Mouse (Mus musculus) embryonic facial prominence, embryonic 13.5 days (tissue): ENCODE results near the gene Mrps15. TPM values are rescaled to one million over a fixed set of nuclear protein-coding genes. Genes with fewer than 3 reads are reported as not detected.
A peak's percentile ranks its signal among the peaks of the same experiment; 100 is the strongest.

Experiments used
- ATAC-seq: fragments of 200-750 bp; cut with Nextera tagmentation; 2 replicates; pipeline ENCODE4 v1.8.0; 2017; ENCODE audit warnings: low read depth; ENCODE audit not compliant: insufficient number of reproducible peaks, insufficient read depth, low FRiP score, low TSS enrichment
- H3K27ac ChIP-seq: fragments of 300-500 bp; sonication (generic); 2 replicates; pipeline ENCODE4 v1.5.1; 2015; ENCODE audit warnings: moderate library complexity, mild to moderate bottlenecking, inconsistent platforms
- H3K27me3 ChIP-seq: fragments of 300-500 bp; sonication (generic); 2 replicates; pipeline ENCODE4 v1.6.1; 2015; ENCODE audit warnings: mild to moderate bottlenecking, inconsistent platforms
- H3K36me3 ChIP-seq: fragments of 300-500 bp; sonication (generic); 2 replicates; pipeline ENCODE4 v1.6.1; 2015; ENCODE audit warnings: mild to moderate bottlenecking, inconsistent platforms
- H3K4me1 ChIP-seq: fragments of 300-500 bp; sonication (generic); 2 replicates; pipeline ENCODE4 v1.6.1; 2015; ENCODE audit warnings: inconsistent platforms
- H3K4me2 ChIP-seq: fragments of 300-500 bp; sonication (generic); 2 replicates; pipeline ENCODE4 v1.6.1; 2015; ENCODE audit warnings: moderate library complexity, mild to moderate bottlenecking, inconsistent platforms
- H3K4me3 ChIP-seq: fragments of 300-500 bp; sonication (generic); 2 replicates; pipeline ENCODE4 v1.5.1; 2015; ENCODE audit warnings: mild to moderate bottlenecking, inconsistent platforms
- H3K9ac ChIP-seq: fragments of 300-500 bp; sonication (generic); 2 replicates; pipeline ENCODE4 v1.6.1; 2015; ENCODE audit warnings: mild to moderate bottlenecking, inconsistent platforms
- H3K9me3 ChIP-seq: fragments of 300-500 bp; sonication (generic); 2 replicates; pipeline ENCODE4 v1.6.1; 2016; ENCODE audit warnings: inconsistent platforms
- WGBS: fragments of 180-500 bp; shearing (Covaris S2); methylation state at CpG from one replicate; pipeline ENCODE4 v1.1.7; 2015; ENCODE audit warnings: mixed read lengths; 5-methylcytosine and 5-hydroxymethylcytosine counted together
- polyA plus RNA-seq: library from polyadenylated mRNA; unstranded; fragments of >200 nt; fragmentation: Nextera tagmentation; extraction: Ambion mirVana; gene quantifications from 2 replicates; pipeline ENCODE4 v1.2.1, GENCODE M21; 2015

Gene Mrps15
- polyA plus RNA-seq, 1 experiment from 2014 or later: 162 TPM

DNA sequence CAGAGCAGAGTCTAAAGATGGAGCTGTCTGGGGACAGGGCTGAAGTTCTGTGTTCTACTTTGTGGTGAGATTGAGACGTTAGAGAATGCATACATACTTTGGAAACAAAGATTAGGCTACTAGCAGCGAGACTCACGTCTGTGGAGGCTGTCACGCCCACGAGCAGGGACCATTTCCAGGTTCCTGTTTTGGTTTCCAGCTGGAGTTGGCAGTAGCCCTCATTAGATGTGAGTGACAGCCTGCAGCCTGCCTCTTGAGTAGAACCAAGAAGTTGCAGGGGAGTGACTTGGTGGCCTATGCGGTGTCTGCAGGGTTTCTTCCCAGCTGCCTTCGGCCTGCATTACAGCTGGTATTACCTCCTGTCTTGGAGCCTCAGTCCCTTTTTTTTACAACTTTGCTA lies 4.9 kb downstream of the Mrps15 start:
- 85% methylated on average over 7 of the region's 7 CpGs for WGBS
- Histone ChIP-seq H3K9ac (no peak overlapping the region), H3K27ac (no peak overlapping the region), H3K9me3 (no peaks in the 10 kb centered on the region), H3K4me2 (no peak overlapping the region), H3K4me3 (no peak overlapping the region), H3K36me3 (peaks cover 70% of the 10 kb centered on the region), H3K27me3 (no peaks in the 10 kb centered on the region), H3K4me1 (peaks cover 16% of the 10 kb centered on the region)
- no peak for ATAC-seq

DNA sequence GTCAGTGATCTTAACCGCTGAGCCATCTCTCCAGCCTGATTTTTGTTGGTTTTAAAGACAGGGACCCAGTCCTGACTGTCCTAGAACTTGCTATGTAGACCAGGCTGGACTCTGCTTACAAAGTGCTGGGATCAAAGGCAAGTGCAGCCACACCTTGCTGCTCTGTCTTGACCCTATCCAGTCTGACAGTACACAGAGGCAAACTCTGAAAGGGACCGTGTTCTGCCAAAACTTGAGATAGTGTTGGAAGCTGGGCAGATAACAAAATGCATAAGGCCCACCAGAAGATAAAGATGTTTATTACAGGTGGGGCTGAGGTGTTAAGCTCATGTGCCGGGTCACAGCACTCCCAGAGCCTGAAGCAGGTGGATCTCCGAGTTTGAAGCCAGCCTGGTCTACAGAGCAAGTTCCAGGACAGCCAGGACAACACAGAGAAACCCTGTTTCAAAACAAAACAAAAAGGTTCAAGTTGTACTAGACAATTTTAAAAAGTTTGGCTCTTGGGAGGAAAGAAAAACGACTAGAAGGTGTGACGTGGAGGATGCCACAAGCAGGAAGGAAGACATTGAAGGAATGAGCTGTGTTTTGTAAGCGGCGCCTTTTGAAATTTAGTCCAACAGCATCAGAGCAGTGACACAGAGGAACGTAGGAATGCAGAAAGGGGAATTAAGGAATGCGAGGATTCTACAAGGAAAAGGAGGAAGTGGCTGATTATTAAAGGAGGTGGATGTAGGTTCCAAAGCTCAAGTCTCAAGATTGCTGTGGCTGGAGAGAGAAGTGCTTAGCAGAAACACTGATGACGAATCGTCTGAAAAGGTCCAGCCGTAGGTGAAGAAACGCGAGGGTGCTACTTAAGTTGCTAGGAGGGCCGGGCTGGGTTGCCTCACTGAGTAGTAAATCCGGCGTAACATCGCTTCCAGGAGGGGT lies 10.7 kb downstream of the Mrps15 start:
- Histone ChIP-seq H3K4me2 (peak overlapping the region; percentile 86), H3K27ac (peak overlapping the region; percentile 39; the same call in 1 of the 2 replicates), H3K9ac (peak overlapping the region; percentile 78), H3K27me3 (no peaks in the 10 kb centered on the region), H3K36me3 (peaks cover 37% of the 10 kb centered on the region), H3K9me3 (no peaks in the 10 kb centered on the region), H3K4me1 (peaks cover 18% of the 10 kb centered on the region), H3K4me3 (peak overlapping the region; percentile 69)
- ATAC-seq: no peak
- WGBS: 14% methylated on average over 19 of the region's 19 CpGs

DNA sequence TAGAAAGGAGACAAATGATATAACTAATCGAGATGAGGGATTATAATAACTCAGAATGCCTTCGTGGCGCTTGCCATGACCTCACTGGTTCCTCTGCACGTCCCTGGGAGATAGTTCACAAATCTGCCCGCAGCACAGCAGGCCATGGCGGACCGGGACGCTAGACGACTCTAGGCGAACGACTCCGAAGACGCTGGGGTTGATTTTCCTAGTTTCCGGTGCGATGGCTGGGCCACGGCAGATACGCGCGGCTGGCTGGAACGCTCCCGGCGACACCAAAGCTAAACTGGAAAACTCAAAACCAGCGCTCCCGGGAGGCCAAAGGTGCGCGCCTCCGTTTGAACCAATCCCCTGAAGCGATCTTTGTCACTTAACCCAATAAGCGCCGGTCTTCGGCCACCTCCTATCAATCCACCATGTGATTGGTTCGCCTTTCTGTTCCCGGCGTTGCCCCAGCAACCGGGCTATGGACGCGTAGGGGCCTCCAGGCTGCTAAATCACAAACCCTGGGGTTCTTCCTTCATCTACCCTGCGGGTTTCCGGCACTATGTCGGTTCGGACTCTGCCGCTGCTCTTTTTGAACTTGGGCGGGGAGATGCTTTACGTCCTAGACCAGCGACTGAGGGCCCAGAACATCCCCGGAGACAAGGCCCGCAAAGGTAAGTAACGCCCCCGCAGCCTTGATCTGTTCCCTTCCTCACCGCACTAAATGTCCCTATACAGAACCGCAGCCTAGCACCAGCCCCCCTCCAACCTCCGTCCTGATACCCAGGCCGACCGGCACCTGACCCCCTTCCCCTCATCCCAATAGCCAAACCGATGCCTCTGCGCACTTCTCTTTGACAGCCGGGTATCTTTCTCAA lies 11.6 kb downstream of the Mrps15 start, which contains the start of gene Oscp1:
Gene Oscp1 (plus strand): TSS at position 432 of the 863 bp plus-strand sequence.
- H3K36me3 ChIP-seq: peaks cover 30% of the 10 kb centered on the region
- under 1% methylated on average over 57 of the region's 57 CpGs for WGBS
- peak within 1 kb of the TSS; percentile 69 for H3K4me3 ChIP-seq
- peak within 1 kb of the TSS; percentile 78 for H3K9ac ChIP-seq
- H3K27ac ChIP-seq: peak within 1 kb of the TSS; percentile 39; the same call in 1 of the 2 replicates
- H3K4me2 ChIP-seq: peak within 1 kb of the TSS; percentile 86
- H3K27me3 ChIP-seq: no peaks in the 10 kb centered on the region
- peaks cover 18% of the 10 kb centered on the region for H3K4me1 ChIP-seq
- ATAC-seq: peak; percentile 92
- no peaks in the 10 kb centered on the region for H3K9me3 ChIP-seq

DNA sequence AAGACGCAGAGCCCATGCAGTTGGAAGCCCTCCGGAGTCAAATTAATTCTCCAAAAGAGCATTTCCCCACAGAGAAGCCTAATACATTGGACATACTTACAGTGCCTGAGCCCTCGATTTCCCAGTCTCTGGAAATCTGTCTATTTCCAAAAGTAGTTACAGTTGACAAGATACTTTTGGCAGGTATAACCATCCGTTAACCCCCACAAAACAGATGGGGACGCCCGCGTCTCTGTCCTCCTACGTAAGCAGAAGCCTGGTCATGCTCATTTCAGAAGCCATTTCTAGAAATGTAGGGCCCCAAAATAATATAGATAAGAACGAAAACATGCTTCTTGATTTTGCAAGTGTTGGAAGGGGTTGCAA lies 12.3 kb downstream of the Mrps15 start:
- 40% methylated on average over 9 of the region's 9 CpGs for WGBS

DNA sequence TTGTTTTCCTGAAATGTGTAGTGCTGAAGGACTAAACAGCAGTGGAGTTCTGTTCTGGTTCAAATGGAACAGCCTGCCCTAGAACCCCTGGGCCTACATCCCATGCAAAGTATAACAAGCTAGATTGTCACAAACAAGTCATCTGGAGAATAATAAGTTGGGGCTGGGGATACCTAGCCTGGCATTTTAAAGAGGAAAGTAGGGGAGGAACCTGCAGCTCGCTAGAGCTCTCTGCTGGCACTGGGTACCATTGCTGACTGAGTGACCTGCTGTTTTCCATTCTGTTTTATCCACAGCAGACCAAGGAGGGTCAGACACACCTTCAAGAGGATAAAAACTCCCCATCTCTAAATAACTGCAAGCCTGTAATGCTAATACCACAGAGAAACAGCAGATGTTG lies 16.1 kb downstream of the Mrps15 start:
- H3K9me3 ChIP-seq: no peaks in the 10 kb centered on the region
- peaks cover 10% of the 10 kb centered on the region for H3K4me1 ChIP-seq
- WGBS: 41% methylated on average over 1 of the region's 1 CpGs
- no peak overlapping the region for H3K4me3 ChIP-seq
- no peak for ATAC-seq
- H3K27me3 ChIP-seq: no peaks in the 10 kb centered on the region
- H3K4me2 ChIP-seq: no peak overlapping the region
- no peak overlapping the region for H3K9ac ChIP-seq
- no peaks in the 10 kb centered on the region for H3K36me3 ChIP-seq
- H3K27ac ChIP-seq: no peak overlapping the region

More for the DNA sequence above, 12.3 kb downstream of the Mrps15 start:
- ATAC-seq: no peak
- Histone ChIP-seq H3K9me3 (no peaks in the 10 kb centered on the region), H3K36me3 (peaks cover 24% of the 10 kb centered on the region), H3K9ac (peak overlapping the region; percentile 78), H3K27ac (no peak overlapping the region), H3K27me3 (no peaks in the 10 kb centered on the region), H3K4me1 (peaks cover 18% of the 10 kb centered on the region), H3K4me2 (peak overlapping the region; percentile 86), H3K4me3 (peak overlapping the region; percentile 69)

DNA sequence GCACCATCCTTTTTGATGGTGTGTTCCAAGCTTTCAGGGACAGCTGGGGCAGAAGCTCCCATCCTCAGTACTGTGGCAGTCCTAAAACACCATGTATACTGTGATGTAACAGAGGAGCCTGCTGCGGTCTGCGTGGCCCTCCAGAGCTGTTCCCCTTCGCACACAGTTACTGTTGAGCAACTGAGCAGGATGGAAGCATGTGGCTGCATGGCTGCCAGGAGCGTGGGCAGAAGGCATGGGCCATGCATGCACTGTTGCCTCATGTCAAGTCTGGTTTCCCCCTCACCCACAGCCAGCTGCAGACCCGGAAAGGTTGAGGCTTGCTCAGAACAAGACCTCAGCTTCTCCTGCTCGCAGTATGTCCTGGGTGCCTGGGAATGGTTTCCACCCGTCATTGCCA lies 18.5 kb downstream of the Mrps15 start:
- WGBS: 86% methylated on average over 7 of the region's 7 CpGs
- H3K9me3 ChIP-seq: no peaks in the 10 kb centered on the region
- no peak overlapping the region for H3K4me2 ChIP-seq
- no peaks in the 10 kb centered on the region for H3K36me3 ChIP-seq
- H3K4me3 ChIP-seq: no peak overlapping the region
- H3K4me1 ChIP-seq: 0 out of 2 replicates have a peak, but pooled peaks cover 2% of the 10 kb centered on the region
- no peak for ATAC-seq
- no peak overlapping the region for H3K27ac ChIP-seq
- no peaks in the 10 kb centered on the region for H3K27me3 ChIP-seq
- H3K9ac ChIP-seq: no peak overlapping the region

DNA sequence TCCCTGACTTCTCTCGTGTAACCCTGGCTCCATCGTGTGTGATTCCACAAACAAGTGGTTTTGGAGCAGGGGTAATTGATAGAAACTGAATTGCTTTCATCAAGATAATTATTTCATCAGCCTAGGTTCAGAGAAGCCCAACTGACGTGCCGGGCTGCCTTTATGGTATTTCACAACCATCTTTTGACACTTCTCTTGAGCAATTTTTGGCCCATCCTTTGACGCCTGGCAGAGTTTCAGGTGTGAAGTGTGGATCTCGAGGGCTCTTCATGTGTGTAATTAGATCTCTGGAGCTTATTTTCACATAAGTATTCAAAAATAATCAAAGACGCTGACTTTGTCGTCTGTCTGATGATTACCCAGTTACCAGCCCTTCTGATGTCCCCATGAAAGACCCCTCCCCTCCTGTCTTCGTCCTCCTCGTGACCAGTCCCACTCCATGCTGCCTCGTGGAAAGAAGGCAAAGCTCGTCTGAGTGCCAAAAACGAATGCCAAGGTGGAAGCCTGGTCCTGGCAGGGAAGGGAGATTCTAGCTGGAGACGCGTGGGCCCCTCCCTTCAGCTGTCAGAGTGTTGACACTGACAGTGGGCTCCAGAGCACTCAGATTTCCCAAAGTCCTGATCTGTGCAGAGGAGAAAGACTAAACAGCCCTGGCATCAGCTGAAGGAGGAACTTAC lies 20.8 kb downstream of the Mrps15 start:
- Histone ChIP-seq H3K27me3 (no peaks in the 10 kb centered on the region), H3K4me1 (no peaks in the 10 kb centered on the region), H3K27ac (no peak overlapping the region), H3K9me3 (no peaks in the 10 kb centered on the region), H3K36me3 (no peaks in the 10 kb centered on the region), H3K4me3 (no peak overlapping the region), H3K4me2 (no peak overlapping the region), H3K9ac (no peak overlapping the region)
- 72% methylated on average over 15 of the region's 15 CpGs for WGBS
- no peak for ATAC-seq

DNA sequence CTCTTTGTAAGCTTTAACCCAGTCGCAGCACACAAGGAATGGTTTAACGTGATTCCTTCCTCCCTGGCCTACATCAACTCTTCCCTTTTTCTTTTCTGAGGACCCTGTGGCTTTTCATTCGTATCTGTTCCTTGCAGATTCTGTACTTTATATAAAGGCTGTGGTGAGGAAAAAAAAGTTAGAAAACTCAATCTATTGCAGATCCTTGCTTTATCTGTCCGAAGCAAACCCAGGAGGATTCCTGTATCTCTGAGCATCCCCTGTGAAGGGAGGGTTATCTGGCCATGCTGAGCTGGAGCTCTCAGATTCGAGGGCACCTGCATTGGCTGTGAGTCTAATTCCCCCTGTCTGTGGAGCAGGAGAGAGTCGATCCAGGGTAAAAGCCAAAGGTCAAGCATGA lies 22.1 kb downstream of the Mrps15 start:
- Histone ChIP-seq H3K4me1 (no peaks in the 10 kb centered on the region), H3K4me2 (no peak overlapping the region), H3K36me3 (no peaks in the 10 kb centered on the region), H3K27me3 (no peaks in the 10 kb centered on the region), H3K9me3 (no peaks in the 10 kb centered on the region), H3K4me3 (no peak overlapping the region), H3K9ac (no peak overlapping the region), H3K27ac (no peak overlapping the region)
- 83% methylated on average over 6 of the region's 6 CpGs for WGBS
- ATAC-seq: no peak

DNA sequence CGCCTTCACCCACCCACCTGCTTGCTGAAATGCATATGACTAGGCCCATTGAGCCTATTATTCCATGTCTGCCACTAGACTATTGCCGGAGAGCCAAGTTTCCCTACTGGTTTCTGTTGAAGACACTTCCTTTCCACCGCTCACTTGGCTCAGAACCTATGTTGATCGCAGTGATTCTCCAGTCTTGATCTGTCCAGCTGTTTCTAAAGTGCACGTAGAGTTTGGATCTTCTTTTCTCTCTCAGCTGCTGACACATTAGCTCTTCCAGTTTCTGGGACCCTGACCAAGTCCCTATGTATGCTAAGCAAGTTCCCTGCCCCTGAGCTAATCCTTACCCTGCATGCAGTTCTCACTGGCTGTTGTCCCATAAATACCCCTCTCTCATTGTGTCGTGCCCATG lies 31.1 kb downstream of the Mrps15 start:
- WGBS: 84% methylated on average over 6 of the region's 6 CpGs
- Histone ChIP-seq H3K27ac (no peak overlapping the region), H3K36me3 (peaks cover 10% of the 10 kb centered on the region; the same call in 1 of the 2 replicates), H3K4me1 (no peaks in the 10 kb centered on the region), H3K9ac (no peak overlapping the region), H3K27me3 (no peaks in the 10 kb centered on the region), H3K4me2 (no peak overlapping the region), H3K4me3 (no peak overlapping the region), H3K9me3 (no peaks in the 10 kb centered on the region)
- no peak for ATAC-seq

DNA sequence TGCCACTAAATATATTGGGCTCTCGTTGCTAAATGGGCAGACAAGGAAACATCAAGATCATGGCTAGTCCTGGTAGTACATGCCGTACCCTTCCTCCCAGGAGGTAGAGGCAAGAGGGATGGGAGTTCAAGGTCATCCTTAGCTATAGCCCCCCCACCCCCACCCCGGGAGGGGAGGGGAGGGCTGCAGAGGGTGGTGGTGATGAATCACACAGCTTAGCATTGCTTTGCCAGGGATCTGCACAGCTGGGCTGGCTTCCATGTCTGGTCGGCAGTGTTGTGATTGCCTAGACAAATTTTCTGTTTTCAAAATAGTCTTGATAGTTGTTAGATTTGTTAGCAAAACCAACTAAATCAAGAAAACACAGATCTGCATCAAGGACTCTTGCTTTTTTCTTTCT lies 32.5 kb downstream of the Mrps15 start:
- Histone ChIP-seq H3K27me3 (no peaks in the 10 kb centered on the region), H3K9me3 (no peaks in the 10 kb centered on the region), H3K27ac (no peak overlapping the region), H3K36me3 (peaks cover 14% of the 10 kb centered on the region; the same call in 1 of the 2 replicates), H3K4me2 (no peak overlapping the region), H3K4me1 (no peaks in the 10 kb centered on the region), H3K9ac (no peak overlapping the region), H3K4me3 (no peak overlapping the region)
- 90% methylated on average over 4 of the region's 4 CpGs for whole genome bisulfite sequencing
- no peak for ATAC-seq

DNA sequence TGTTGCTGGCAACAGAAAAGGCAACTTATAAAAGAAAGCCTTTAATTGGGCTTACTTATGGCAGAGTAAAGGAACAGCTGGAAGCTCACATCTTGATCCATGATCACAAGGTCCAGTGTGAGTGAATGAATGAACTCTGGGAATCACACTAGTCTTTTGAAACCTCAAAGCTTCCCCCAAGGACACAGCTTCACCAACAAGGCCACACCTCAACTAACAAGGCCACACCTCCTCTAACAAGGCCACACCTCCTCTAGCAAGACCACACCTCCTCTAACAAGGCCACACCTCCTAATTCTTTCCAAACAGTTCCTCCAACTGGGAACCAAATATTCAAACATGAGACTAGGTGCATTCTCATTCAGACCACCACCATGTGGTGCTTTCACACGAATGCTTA lies 34.9 kb downstream of the Mrps15 start:
- Histone ChIP-seq H3K4me2 (no peak overlapping the region), H3K27ac (no peak overlapping the region), H3K27me3 (no peaks in the 10 kb centered on the region), H3K4me1 (peaks cover 3% of the 10 kb centered on the region; the same call in 1 of the 2 replicates), H3K9me3 (no peaks in the 10 kb centered on the region), H3K36me3 (peaks cover 14% of the 10 kb centered on the region; the same call in 1 of the 2 replicates), H3K9ac (no peak overlapping the region), H3K4me3 (no peak overlapping the region)
- WGBS: 90% methylated on average over 1 of the region's 1 CpGs
- no peak for ATAC-seq
